Mouse (Mus musculus) skeletal muscle tissue, adult 2 months (tissue): ENCODE results near the gene Kcnma1.

Experiments
- DNase-seq: peaks from one replicate; pipeline ENCODE4 v3.0.0-alpha.2; 2012; ENCODE audit warnings: low read depth, low spot score

The Kcnma1 gene

DNA sequence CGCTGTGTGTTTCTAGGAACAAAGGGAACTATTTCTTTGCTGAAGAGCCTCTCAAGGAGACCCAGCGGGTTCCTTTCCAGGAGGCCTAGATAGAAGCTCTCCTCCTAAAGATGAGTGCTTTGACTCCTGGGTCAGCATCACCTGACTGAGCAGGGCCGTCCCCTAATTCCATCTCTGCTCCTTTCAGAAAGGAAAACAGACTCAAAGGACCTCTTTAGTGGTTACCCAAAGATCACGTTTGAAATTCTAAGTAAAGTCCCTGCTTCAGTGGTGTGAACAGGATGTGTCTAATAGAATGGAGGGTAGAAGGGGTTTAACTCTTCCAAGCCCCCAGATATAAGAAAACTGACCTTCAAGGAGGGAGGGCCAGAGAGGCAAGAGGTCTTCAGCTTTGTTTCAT is 411.4 kb downstream of the Kcnma1 start:
- DNase-seq, result no peak

DNA sequence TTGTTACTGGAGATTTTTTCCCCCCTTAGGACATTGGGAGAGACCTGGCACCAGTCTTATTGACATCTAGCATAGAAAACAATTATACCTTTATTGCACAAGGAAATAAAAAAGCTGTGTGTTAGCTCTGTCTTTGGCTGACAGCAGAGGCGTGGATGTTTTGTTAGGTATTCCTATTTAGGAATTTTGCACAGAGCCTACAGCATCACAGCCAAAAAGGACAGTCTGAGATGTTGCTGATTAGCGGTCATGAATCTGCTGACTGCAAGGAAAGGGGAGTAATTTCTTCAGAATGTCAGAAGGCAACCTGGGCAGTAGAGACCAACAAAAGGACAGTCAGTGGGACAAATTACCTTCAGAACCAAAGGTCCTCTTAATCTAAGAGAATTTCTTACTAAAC is 412.2 kb downstream of the Kcnma1 start:
- DNase-seq, result no peak

DNA sequence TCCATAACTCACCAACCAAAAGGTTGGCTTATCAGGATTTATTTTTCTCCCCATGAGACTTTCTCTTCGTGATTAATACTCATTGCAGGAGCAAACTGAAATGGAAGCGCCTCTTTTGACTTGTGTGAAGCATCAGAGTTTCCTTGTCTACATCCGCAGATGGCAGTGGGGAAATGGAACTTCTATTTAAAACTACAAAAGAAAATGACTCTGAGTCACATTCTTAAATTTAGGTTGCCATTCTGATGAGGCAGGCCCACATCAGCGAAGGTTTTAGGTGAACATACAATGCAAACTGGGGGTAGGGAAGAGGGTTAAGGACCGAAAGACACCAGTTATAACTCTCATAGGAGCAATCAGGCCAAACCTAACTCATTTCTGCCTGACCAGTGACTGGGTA is 419.7 kb downstream of the Kcnma1 start:
- no peak for DNase-seq

DNA sequence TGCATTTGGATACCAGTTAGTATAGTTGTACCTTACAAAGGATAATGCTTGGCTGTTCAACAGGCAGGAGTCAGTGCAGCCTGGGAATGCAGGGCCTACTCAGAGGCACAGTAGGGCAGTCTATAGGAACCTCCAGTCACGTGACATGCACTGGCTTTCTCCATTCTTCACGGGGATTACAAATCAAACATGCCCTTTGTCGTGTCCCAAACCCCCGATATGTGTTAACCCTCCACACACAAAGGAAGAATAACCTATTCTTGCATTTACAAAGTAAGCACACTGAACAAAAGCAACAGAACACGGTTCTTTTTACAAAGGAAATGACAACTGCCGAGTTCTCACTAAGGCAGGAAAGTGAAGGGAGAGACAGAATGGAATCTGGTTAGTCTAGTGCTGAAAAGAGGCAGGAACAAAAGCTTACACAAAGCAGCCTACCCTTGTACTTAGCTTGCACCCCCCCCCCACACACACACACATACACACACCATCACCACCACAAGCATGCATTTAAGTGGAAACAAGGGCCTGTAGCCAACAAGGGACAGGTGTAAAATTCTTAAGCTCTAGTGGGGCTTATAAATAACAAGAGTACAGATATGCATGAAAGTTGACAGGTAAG is 421.4 kb downstream of the Kcnma1 start:
- no peak for DNase-seq

DNA sequence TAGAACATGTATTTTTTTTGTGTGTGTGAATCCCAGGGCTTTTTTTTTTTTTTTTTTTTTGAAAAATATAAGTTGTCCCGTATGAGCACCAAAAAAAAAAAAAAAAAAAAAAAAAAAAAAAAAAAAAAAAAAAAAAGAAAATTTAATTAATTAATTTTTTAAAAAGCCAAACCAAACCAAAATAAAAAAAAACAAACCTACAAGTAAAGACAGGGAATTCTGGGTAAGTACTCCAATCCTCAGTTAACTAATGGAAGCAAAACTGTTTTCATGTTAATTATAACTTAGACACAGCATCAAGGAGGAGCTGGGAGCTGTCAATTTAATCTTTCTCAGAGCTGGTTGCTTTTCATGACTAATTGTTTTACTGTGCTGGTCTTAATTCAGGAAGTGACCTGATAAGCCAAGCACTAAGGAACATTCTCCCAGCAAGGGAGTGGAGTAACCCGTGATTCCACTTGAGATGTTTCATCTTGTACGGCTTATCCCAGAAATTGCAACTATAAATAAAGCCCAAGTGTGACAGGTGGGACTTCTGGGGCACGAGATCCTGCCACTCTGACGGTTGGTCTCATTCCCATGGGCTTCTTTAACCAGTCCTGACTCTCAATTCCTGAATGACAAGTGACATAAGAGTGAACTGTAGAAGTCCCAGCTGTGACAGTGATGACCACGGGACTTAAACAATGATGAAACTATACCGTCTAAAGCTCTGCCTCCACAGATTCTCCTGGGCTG is 424.4 kb downstream of the Kcnma1 start:
- no peak for DNase-seq

DNA sequence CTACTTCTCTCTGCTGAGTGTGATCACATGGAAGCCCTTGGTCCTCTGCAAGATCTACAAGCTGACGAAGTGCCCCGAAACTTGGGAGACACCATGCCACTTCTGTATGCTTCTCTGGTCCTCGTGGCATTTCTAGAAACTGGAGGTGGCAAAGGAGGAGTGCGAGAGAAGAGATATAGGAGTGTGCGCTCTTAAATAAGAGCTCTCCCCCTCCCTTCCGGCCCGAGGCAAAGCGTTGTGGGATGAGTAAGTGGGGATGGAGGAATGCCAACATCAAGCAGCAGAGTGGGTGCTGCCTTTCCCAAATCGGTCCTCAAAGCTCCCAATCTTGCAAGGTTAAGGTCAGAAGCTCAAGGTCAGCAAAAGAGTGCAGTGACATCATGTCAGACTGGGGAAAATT is 426.8 kb downstream of the Kcnma1 start:
- no peak for DNase-seq

DNA sequence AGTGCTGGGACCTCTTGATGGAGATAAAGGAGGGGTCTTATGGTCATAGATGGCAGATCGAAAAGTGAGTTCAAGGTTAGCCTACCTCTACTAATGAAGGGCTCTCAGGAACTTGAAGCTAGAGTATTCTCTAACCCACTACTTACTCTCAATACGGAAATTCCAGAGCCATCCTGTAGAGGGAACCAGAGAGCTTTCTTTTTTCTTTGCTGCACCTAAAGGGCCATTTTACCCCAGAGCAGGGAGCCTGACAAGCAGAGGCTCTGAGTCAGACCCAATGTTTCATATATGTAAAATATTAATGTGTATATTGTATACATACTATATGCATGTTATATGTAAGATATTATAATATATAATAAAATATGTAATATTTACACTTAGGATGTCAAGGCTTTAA is 431.1 kb downstream of the Kcnma1 start:
- DNase-seq, result peak; percentile 44

DNA sequence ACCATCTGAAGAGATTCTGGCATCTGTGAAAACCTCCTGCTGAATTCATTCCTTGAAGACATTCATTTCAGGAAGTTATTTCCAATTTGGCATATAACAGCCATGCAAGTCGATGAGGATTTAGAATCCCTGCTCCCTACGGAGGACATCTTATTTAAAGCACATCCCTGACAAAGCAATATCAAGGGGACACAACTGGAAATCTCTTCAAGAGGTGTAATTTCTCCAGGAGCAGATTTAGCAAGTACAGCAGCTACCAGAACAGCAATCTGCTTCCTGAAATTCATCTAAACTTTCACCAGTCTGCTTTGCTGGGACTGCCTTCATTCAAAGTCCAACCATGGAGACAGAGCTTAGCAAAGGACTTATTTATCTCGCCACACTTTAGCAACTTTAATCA is 433.0 kb downstream of the Kcnma1 start:
- DNase-seq, result no peak

DNA sequence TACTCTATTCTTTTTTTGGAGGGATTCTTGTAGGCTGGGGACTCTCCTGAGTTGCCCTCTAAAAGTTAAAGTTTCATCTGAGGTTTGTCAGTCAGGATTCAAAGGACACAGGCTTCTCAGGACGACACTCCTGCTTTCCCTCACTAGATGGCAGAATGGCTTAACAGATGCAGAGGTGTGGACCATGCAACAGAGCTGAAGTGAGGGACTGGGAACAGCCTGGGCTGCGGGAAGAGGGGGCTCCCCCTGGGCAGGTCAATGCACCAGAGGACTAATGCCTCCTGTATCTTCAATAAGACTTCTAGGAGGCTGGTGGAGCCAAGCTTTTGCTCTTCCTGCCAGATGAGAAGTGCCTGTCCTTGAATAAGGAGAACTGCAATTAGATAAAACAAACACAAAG is 438.3 kb downstream of the Kcnma1 start:
- no peak for DNase-seq

DNA sequence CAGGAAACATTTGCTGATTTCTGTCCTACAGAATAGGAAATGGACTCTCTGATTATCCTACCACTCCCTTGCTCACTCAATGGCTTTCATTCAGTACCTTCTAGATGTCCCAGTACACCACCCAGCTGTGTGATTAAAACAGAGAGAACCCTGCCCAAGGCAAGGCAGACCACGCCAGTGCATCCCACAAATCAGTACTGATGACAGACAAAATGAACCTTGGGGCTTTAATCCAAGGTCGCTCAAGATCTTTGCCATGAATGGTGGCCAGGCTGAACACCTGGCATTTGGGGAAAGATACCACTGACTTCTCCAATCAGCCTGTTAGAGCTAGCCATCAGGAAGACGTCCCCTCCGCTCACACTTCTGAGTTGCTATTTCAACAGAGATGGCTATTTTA is 440.2 kb downstream of the Kcnma1 start:
- no peak for DNase-seq

DNA sequence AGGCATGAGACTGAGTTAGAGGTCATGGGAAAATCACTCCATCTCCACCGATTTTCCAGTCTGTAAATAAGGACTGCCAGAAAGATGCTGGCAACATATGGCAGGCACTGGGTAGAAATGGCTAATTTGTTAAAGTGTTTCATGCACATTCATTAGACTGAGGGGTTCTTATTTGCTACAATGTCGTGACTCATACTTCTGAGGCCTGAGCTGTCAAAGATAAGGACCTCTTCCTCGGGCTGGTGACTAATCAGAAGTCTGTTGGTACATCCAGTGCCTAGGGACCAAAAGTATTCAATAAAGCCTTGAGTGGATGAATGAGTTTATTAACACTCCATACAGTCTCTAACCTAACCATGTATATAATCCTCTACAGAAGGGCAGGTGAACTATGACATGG is 440.9 kb downstream of the Kcnma1 start:
- DNase-seq, result no peak

DNA sequence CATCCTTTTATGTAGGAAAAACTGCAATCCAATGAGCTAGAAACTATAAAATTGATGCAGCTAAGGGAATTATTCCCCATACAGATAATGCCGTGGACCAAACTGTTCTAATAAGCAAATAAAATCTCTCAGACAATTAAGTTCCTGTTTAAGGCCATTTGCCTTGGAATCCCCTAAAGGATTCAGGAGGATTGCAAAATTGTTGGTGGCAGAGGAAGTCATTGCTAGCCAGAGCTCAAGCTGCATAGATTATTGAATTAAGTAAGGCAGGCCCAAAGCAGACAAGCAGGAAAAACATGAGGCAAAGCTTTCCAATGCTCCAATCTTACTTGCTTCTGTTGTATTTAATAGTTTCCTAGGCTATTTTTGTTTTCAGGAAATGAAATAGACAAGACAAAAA is 441.5 kb downstream of the Kcnma1 start:
- DNase-seq, result no peak

DNA sequence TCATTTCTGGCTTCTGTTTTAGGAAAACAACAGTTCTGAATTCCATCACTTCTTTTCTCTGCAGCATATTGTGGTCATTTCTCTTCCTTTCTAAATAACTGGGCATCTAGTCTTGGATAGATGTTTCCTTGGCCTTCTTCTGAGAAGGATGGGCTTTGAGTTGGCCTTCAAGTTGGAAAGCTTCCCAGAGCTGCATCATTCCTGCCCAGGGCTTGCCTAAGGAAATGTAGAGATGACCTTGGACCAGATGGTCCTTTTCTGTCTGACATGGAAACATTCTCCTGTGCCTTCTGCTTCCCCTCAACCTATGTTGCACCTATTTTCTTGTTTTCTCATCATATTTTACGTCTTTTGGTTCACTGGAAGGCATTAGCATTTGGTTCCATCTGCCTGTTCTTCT is 444.0 kb downstream of the Kcnma1 start:
- DNase-seq, result no peak

DNA sequence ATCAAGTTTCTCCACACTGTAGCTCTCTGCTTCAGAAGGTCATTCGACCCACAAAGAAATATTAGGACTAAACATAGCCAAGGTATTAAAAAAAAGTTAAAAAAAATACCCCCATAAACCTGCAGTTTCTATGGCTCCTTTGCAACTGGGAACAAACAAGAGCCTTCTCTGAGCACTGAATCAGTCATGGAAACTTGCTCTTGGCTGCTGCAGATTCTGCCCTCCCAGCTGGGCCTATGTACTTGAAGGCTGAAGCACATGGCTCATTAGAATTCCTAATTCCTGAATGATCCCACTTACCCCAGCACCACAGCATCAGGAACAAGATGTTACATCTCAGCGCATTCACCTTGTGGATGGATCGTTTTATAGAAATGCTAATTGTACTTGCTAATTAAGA is 448.4 kb downstream of the Kcnma1 start:
- no peak for DNase-seq

DNA sequence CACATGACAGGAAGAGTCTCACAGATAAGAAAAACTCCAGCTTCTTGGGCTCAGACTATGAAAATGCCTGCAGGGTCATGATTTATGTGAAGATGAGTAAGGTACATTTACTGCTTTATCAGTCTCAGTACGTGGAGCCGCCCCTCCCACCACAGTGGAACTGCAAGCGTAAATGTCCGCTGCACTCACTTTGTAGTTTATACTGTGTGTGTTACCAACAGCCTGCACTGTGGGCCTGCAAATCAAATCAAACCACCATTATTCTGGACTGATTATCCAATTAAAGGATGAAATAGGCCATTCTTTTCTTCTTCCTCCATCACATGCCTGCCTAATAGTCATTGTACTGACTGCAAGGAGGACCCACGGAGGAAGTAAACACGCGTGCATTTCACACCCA is 449.8 kb downstream of the Kcnma1 start:
- no peak for DNase-seq

DNA sequence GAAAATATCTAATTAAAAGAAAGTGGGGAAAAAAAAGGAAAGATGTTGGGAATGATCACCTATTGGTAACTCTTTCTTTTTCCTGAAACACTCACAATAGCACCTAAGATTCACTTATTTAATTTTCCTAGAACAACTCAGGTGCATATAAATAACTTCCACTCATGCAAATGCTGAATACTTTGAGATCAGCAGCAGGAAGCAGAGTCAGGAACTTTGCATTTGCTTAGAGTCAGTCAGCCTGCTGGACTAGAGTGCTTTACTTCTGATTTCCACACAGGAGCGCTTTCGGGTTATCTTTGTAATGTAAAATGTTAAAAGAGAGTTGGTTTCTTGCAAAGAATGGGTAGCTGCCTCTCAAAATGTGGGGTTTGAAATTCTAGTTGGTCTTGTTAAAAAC is 451.1 kb downstream of the Kcnma1 start:
- DNase-seq, result no peak

DNA sequence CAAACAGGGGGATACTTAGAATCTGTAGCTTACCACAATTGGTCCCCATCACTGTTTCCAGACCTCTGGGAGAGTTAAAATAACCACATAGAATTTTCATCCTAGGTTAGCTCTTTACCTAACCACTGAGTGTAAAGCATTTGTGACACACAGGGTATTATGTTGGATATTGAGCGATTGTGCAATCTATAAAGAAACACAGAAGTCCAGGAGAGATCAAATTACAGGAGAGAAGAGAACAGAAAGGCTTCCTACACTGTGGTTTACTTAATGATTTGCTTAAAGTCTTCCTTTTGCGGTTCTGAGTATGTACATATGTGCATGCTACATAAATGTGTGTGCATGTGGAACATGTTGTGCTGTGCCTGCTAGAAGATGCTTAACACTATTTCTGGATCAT is 458.6 kb downstream of the Kcnma1 start:
- no peak for DNase-seq

DNA sequence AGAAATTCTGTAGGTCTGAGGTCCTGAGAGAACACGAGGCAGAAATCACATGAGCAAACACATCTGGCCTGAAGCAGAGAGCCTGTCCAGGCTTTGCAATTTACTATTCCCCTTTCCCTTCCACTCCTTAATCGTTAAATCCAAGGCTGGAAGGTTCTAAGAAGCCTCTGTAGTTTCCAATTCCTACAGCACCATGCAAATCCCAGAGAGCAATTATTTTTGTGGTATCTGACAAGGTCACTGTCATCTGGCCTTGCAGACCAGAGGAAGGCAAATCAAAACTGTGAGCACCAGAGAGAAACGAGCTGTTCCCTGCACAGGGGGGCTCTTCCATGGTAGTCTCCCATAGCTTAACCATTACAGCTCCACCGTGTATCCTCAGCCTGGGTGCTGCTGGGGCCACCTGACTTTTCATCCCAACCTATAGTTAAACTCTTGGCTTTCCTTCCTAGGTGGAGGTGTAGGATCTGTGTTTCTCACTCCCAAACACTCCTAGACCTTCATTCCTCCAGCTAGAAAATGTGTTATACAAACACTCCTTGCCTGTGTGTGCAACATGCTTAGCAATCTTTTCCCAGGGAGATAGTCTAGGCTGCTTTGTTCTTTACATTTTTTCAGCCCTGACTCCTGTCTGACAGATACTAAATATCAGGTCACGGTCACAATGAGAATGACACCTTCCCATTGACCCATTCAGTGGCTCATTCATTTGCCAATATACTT is 461.9 kb downstream of the Kcnma1 start:
- no peak for DNase-seq

DNA sequence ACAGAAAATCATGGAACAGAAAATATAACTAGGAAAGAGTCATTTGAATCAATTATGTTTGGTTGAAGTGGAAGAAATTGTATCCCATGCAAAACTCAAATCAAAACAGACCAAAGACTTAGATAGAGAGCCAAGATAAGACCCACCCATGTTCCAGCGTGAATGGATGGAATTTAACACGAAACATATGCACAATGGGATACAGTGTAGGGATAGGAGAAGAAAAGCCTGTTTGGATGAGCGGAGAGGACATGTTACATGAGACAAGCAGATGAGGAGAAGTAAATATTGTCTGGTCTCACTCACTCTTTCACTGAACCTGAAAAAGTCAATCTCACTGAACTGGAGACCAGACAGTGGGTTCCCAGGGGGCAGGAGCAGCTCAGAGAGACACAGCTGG is 463.8 kb downstream of the Kcnma1 start:
- DNase-seq, result no peak

DNA sequence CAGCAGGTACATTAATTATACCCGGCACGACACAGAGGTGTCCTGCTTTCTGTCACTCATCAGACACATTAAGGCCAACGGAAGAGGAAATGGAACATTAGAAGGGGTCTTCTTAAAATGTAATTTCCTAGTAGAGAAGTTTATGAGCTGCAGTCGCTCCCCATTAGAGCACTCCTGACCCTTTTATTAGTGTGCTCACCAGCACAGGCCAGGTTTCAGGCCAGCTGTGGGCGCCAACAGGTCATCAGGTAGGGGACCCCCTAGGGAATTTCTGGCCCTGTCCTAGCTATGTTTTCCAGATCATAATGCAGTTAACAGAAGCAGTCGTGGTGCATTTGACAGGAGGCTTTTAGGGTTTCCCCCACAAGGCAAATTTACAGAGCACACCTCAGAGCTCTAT is 472.2 kb downstream of the Kcnma1 start:
- DNase-seq, result no peak

DNA sequence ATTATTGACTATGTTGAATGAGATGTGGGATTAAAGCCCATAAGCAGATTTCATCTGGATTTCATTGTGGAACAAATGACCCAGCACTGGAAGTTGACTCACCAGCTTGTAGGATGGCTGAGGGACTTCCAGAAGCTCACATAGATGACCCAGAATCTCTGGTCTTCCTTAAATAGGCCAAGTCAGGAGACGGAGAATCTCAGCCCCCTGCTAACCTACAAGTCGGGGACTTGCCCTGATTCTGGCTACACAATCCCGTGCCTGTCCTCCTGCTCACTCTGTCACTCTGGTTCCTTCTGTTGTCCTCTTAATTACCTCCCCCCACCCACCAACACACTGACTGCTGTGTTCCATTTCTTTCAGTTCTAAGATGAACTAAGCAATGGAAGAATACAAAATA is 474.7 kb downstream of the Kcnma1 start:
- no peak for DNase-seq

DNA sequence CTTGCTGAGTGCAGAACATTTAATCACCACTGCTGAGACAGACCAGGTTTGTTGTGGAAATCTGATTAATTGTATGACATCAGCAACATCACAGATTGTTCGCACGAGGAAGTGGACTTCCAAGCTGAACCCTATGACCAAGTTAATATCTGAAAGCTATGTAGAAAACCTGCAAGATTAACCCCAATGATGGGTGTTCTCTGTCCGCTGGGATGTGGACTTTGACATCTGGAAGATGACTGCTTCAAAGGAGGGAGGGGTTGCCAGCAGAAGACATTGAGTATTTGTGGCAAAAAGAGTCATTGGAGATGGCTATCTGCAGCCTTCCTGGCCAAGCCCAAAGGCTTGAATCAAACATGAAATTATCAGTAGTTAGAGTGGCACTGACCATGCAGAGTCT is 480.9 kb downstream of the Kcnma1 start:
- no peak for DNase-seq
